16 mouse cellular contexts compared by ENCODE assay signal in genomic region chr12:4872273-4872672, GRCm38 (mm10). TPM values are rescaled to one million over a fixed set of nuclear protein-coding genes. Genes with fewer than 3 reads are reported as not detected.
A peak's percentile ranks its signal among the peaks of the same experiment; 100 is the strongest.
DNase-seq lines count a peak whose midpoint lies in the region; ATAC-seq and TF ChIP-seq lines count a peak whose summit lies in the region.
"Had no signal": no experiment of that assay in that cellular context is flagged by ENCODE, and none has a peak within 500 bp of the region (broad histone marks: within the 10 kb centered on the region; RNA-seq: fewer than 3 reads in every experiment).

No protein-coding gene starts in this region.

- H3K4me2 ChIP-seq in heart, embryonic 11.5 days = peak overlapping the region; percentile 79
- no peak overlapping the region for H3K4me2 ChIP-seq in midbrain, postnatal 0 days (ENCODE audit: low read depth, low read length, poor library complexity, severe bottlenecking)
- H3K4me2 ChIP-seq in liver, postnatal 0 days (ENCODE audit: low read depth, low read length) = peak overlapping the region; percentile 75
- H3K4me2 ChIP-seq: kidney, embryonic 15.5 days; midbrain, embryonic 15.5 days had no signal

- peak overlapping the region; percentile 18 for H3K4me3 ChIP-seq in heart, embryonic 11.5 days (ENCODE audit: low read depth, low read length)
- H3K4me3 ChIP-seq in midbrain, postnatal 0 days (ENCODE audit: low read depth, low read length) = no peak overlapping the region
- H3K4me3 ChIP-seq in midbrain, embryonic 10.5 days = no peak overlapping the region
- H3K4me3 ChIP-seq in erythroblast, embryonic 14.5 days (replicated peaks) = peak overlapping the region; percentile 79
- H3K4me3 ChIP-seq in liver, postnatal 0 days (ENCODE audit: low read depth, low read length) = peak overlapping the region; percentile 62
- H3K4me3 ChIP-seq: kidney, embryonic 15.5 days; midbrain, embryonic 15.5 days had no signal

- H3K27ac ChIP-seq in heart, embryonic 11.5 days (ENCODE audit: low read depth, low read length) = peak overlapping the region; percentile 29; the same call in 1 of the 2 replicates
- H3K27ac ChIP-seq in midbrain, postnatal 0 days (ENCODE audit: low read depth, low read length) = no peak overlapping the region
- no peak overlapping the region for H3K27ac ChIP-seq in midbrain, embryonic 10.5 days (replicated peaks)
- H3K27ac ChIP-seq in liver, postnatal 0 days (ENCODE audit: low read depth) = peak overlapping the region; percentile 91; the same call in 1 of the 2 replicates
- H3K27ac ChIP-seq: kidney, embryonic 15.5 days; macrophage; midbrain, embryonic 15.5 days had no signal

- no peak overlapping the region for H3K9ac ChIP-seq in heart, embryonic 11.5 days (ENCODE audit: low read depth, low read length)
- no peak overlapping the region for H3K9ac ChIP-seq in midbrain, postnatal 0 days (replicated peaks; ENCODE audit: low read length, poor library complexity, severe bottlenecking)
- peak overlapping the region; percentile 77 for H3K9ac ChIP-seq in liver, postnatal 0 days (replicated peaks)
- H3K9ac ChIP-seq: kidney, embryonic 15.5 days; midbrain, embryonic 15.5 days had no signal

- intact Hi-C loops in heart, postnatal 36 days (cut with DNase I) = no loop called here

- no peak for DNase-seq in heart, postnatal 36 days
- DNase-seq in midbrain, postnatal 0 days (ENCODE audit: low spot score) = no peak
- DNase-seq in midbrain, embryonic 10.5 days (ENCODE audit: low spot score) = no peak
- DNase-seq in liver, postnatal 0 days = no peak
- no peak for DNase-seq in frontal cortex, postnatal 36 days (ENCODE audit: low spot score in 2 of 2)
- DNase-seq in cerebellum, adult 18-20 months = no peak
- DNase-seq: adrenal gland, adult 8-10 months; cerebellum, adult 8-10 months; lung, adult 18-20 months; right cerebral cortex, postnatal 14 days had no signal

- no peak for ATAC-seq in heart, embryonic 11.5 days (replicated peaks; ENCODE audit: insufficient number of reproducible peaks, low FRiP score, low TSS enrichment)
- no peak for ATAC-seq in midbrain, postnatal 0 days (ENCODE audit: low FRiP score)
- no peak for ATAC-seq in liver, postnatal 0 days
- ATAC-seq: inflammation-experienced regulatory T-cells, adult 6 months; midbrain, embryonic 15.5 days had no signal

- H3K36me3 ChIP-seq in heart, embryonic 11.5 days (ENCODE audit: control insufficient read depth, insufficient read depth, low read length) = no peaks in the 10 kb centered on the region
- H3K36me3 ChIP-seq in midbrain, postnatal 0 days (ENCODE audit: insufficient read depth, low read length) = no peaks in the 10 kb centered on the region
- H3K36me3 ChIP-seq in midbrain, embryonic 10.5 days = no peaks in the 10 kb centered on the region
- H3K36me3 ChIP-seq in erythroblast, embryonic 14.5 days (ENCODE audit: control insufficient read depth) = peaks cover 75% of the 10 kb centered on the region
- H3K36me3 ChIP-seq in liver, postnatal 0 days (replicated peaks; ENCODE audit: insufficient read depth, low read length) = peaks cover 7% of the 10 kb centered on the region; the same call in 1 of the 2 replicates
- H3K36me3 ChIP-seq: kidney, embryonic 15.5 days; midbrain, embryonic 15.5 days had no signal

- no peaks in the 10 kb centered on the region for H3K9me3 ChIP-seq in heart, embryonic 11.5 days (replicated peaks; ENCODE audit: control insufficient read depth, low read length)
- H3K9me3 ChIP-seq in midbrain, postnatal 0 days (ENCODE audit: low read length) = no peaks in the 10 kb centered on the region
- no peaks in the 10 kb centered on the region for H3K9me3 ChIP-seq in midbrain, embryonic 10.5 days (replicated peaks)
- no peaks in the 10 kb centered on the region for H3K9me3 ChIP-seq in erythroblast, embryonic 14.5 days (ENCODE audit: control insufficient read depth, low read length)
- H3K9me3 ChIP-seq in liver, postnatal 0 days (ENCODE audit: low read length) = no peaks in the 10 kb centered on the region
- H3K9me3 ChIP-seq: kidney, embryonic 15.5 days; midbrain, embryonic 15.5 days had no signal

- WGBS in heart, embryonic 11.5 days (ENCODE audit: insufficient replicate concordance) = 43% methylated on average over 4 of the region's 4 CpGs
- WGBS in midbrain, postnatal 0 days = 56% methylated on average over 4 of the region's 4 CpGs
- WGBS in midbrain, embryonic 10.5 days = 67% methylated on average over 4 of the region's 4 CpGs
- 47% methylated on average over 4 of the region's 4 CpGs for WGBS in liver, postnatal 0 days (ENCODE audit: insufficient replicate concordance)

- no peak for TF ChIP-seq EP300 in liver, postnatal 0 days (IDR thresholded peaks at IDR 0.05; ENCODE audit: low read depth)

- TF ChIP-seq CTCF in midbrain, postnatal 0 days (IDR thresholded peaks at IDR 0.05) = peak; percentile 23
- peak; percentile 57 for TF ChIP-seq CTCF in liver, postnatal 0 days (IDR thresholded peaks at IDR 0.05; ENCODE audit: low read depth)

- peaks cover 22% of the 10 kb centered on the region; the same call in 1 of the 2 replicates for H3K4me1 ChIP-seq in heart, embryonic 11.5 days (ENCODE audit: control insufficient read depth, insufficient read depth, low read length)
- peaks cover 5% of the 10 kb centered on the region; the same call in 1 of the 2 replicates for H3K4me1 ChIP-seq in midbrain, postnatal 0 days (ENCODE audit: insufficient read depth, low read length)
- H3K4me1 ChIP-seq in midbrain, embryonic 10.5 days = peaks cover 14% of the 10 kb centered on the region
- peaks cover 78% of the 10 kb centered on the region for H3K4me1 ChIP-seq in erythroblast, embryonic 14.5 days (ENCODE audit: control insufficient read depth)
- peaks cover 18% of the 10 kb centered on the region for H3K4me1 ChIP-seq in liver, postnatal 0 days (ENCODE audit: insufficient read depth)

- no peaks in the 10 kb centered on the region for H3K27me3 ChIP-seq in heart, embryonic 11.5 days (ENCODE audit: control insufficient read depth, insufficient read depth, low read length)
- no peaks in the 10 kb centered on the region for H3K27me3 ChIP-seq in midbrain, postnatal 0 days (ENCODE audit: insufficient read depth, low read length)
- peaks cover 26% of the 10 kb centered on the region for H3K27me3 ChIP-seq in midbrain, embryonic 10.5 days (ENCODE audit: low read depth, poor library complexity, severe bottlenecking)
- no peaks in the 10 kb centered on the region for H3K27me3 ChIP-seq in erythroblast, embryonic 14.5 days (ENCODE audit: control insufficient read depth)
- H3K27me3 ChIP-seq in liver, postnatal 0 days (ENCODE audit: insufficient read depth, low read length) = no peaks in the 10 kb centered on the region
- H3K27me3 ChIP-seq: midbrain, embryonic 15.5 days had no signal

RNA-seq across cellular contexts. Expression of gene Mfsd2b, which starts 1.9 kb away (rescaled TPM):
- 12.7 and 14.8 TPM in 2 replicates for polyA plus RNA-seq in heart, embryonic 11.5 days (2014; fragmentation: Nextera tagmentation; extraction: Ambion mirVana)
- under 1 TPM; 0.42 to 0.65 TPM for total RNA-seq in heart, postnatal 36 days (2021)
- total RNA-seq in midbrain, postnatal 0 days (2014; rRNA removed) = 1.1 and 2.5 TPM in 2 replicates
- polyA plus RNA-seq in midbrain, postnatal 0 days (2015; fragmentation: Nextera tagmentation; extraction: Ambion mirVana) = 1.3 and 1.5 TPM in 2 replicates
- 3.5 and 4.6 TPM in 2 replicates for polyA plus RNA-seq in midbrain, embryonic 10.5 days (2016; fragmentation: Nextera tagmentation; extraction: Ambion mirVana)
- 22.7 and 26.3 TPM in 2 replicates for polyA plus RNA-seq in erythroblast, embryonic 14.5 days (2012)
- 24.8 and 28.0 TPM in 2 replicates for polyA plus RNA-seq in liver, postnatal 0 days (2015; fragmentation: Nextera tagmentation; extraction: Ambion mirVana)

RNA-seq across cellular contexts. Expression of gene Wdcp, which starts 29.2 kb away (rescaled TPM):
- polyA plus RNA-seq in heart, embryonic 11.5 days (2014; fragmentation: Nextera tagmentation; extraction: Ambion mirVana) = 14.3 and 17.1 TPM in 2 replicates
- total RNA-seq in heart, postnatal 36 days (2021) = 1 to 10 TPM; 7.7 to 8.4 TPM
- total RNA-seq in midbrain, postnatal 0 days (2014; rRNA removed) = 9.7 and 11.0 TPM in 2 replicates
- 11.0 and 11.6 TPM in 2 replicates for polyA plus RNA-seq in midbrain, postnatal 0 days (2015; fragmentation: Nextera tagmentation; extraction: Ambion mirVana)
- 25.1 and 28.5 TPM in 2 replicates for polyA plus RNA-seq in midbrain, embryonic 10.5 days (2016; fragmentation: Nextera tagmentation; extraction: Ambion mirVana)
- 0.05 and 0.17 TPM in 2 replicates for polyA plus RNA-seq in erythroblast, embryonic 14.5 days (2012)
- polyA plus RNA-seq in liver, postnatal 0 days (2015; fragmentation: Nextera tagmentation; extraction: Ambion mirVana) = 8.4 and 9.4 TPM in 2 replicates

RNA-seq across cellular contexts. Expression of gene Fkbp1b, which starts 30.9 kb away (rescaled TPM):
- polyA plus RNA-seq in heart, embryonic 11.5 days (2014; fragmentation: Nextera tagmentation; extraction: Ambion mirVana) = 7.9 and 11.5 TPM in 2 replicates
- total RNA-seq in heart, postnatal 36 days (2021) = 1 to 10 TPM; 1.3 to 1.5 TPM
- 55.5 and 82.1 TPM in 2 replicates for total RNA-seq in midbrain, postnatal 0 days (2014; rRNA removed)
- 80.5 and 83.8 TPM in 2 replicates for polyA plus RNA-seq in midbrain, postnatal 0 days (2015; fragmentation: Nextera tagmentation; extraction: Ambion mirVana)
- polyA plus RNA-seq in midbrain, embryonic 10.5 days (2016; fragmentation: Nextera tagmentation; extraction: Ambion mirVana) = 4.3 and 8.1 TPM in 2 replicates
- polyA plus RNA-seq in erythroblast, embryonic 14.5 days (2012) = 0.04 TPM in 1 of 2 replicates, not detected in the other
- 3.1 and 4.6 TPM in 2 replicates for polyA plus RNA-seq in liver, postnatal 0 days (2015; fragmentation: Nextera tagmentation; extraction: Ambion mirVana)

RNA-seq across cellular contexts. Expression of gene Ubxn2a, which starts 35.2 kb away (rescaled TPM):
- polyA plus RNA-seq in heart, embryonic 11.5 days (2014; fragmentation: Nextera tagmentation; extraction: Ambion mirVana) = 30.6 TPM in 2 replicates
- 10 to 100 TPM; 67.8 to 69.2 TPM for total RNA-seq in heart, postnatal 36 days (2021)
- total RNA-seq in midbrain, postnatal 0 days (2014; rRNA removed) = 26.6 and 35.1 TPM in 2 replicates
- polyA plus RNA-seq in midbrain, postnatal 0 days (2015; fragmentation: Nextera tagmentation; extraction: Ambion mirVana) = 36.9 and 40.9 TPM in 2 replicates
- polyA plus RNA-seq in midbrain, embryonic 10.5 days (2016; fragmentation: Nextera tagmentation; extraction: Ambion mirVana) = 19.1 and 21.1 TPM in 2 replicates
- polyA plus RNA-seq in erythroblast, embryonic 14.5 days (2012) = 0.87 and 1.5 TPM in 2 replicates
- 19.7 and 22.0 TPM in 2 replicates for polyA plus RNA-seq in liver, postnatal 0 days (2015; fragmentation: Nextera tagmentation; extraction: Ambion mirVana)

RNA-seq across cellular contexts. Expression of gene Atad2b, which starts 44.9 kb away (rescaled TPM):
- polyA plus RNA-seq in heart, embryonic 11.5 days (2014; fragmentation: Nextera tagmentation; extraction: Ambion mirVana) = 11.1 and 12.8 TPM in 2 replicates
- total RNA-seq in heart, postnatal 36 days (2021) = 10 to 100 TPM; 13.2 to 15.8 TPM
- total RNA-seq in midbrain, postnatal 0 days (2014; rRNA removed) = 27.2 and 31.7 TPM in 2 replicates
- 6.1 and 8.8 TPM in 2 replicates for polyA plus RNA-seq in midbrain, postnatal 0 days (2015; fragmentation: Nextera tagmentation; extraction: Ambion mirVana)
- polyA plus RNA-seq in midbrain, embryonic 10.5 days (2016; fragmentation: Nextera tagmentation; extraction: Ambion mirVana) = 12.4 and 12.9 TPM in 2 replicates
- 0.40 and 0.65 TPM in 2 replicates for polyA plus RNA-seq in erythroblast, embryonic 14.5 days (2012)
- 4.1 and 4.7 TPM in 2 replicates for polyA plus RNA-seq in liver, postnatal 0 days (2015; fragmentation: Nextera tagmentation; extraction: Ambion mirVana)

Comparison
In these comparisons a context has a peak if more than half of its experiments do, and no peak if none do; other contexts are left out.
1. H3K27ac ChIP-seq: peak in heart, embryonic 11.5 days (single experiment) and liver, postnatal 0 days (single experiment); none in midbrain, postnatal 0 days (single experiment) and midbrain, embryonic 10.5 days (single experiment).
2. H3K4me3 ChIP-seq: peak in heart, embryonic 11.5 days (single experiment), erythroblast, embryonic 14.5 days (single experiment) and liver, postnatal 0 days (single experiment); none in midbrain, postnatal 0 days (single experiment) and midbrain, embryonic 10.5 days (single experiment).